8 mouse cellular contexts compared by ENCODE assay signal in the genomic region with DNA sequence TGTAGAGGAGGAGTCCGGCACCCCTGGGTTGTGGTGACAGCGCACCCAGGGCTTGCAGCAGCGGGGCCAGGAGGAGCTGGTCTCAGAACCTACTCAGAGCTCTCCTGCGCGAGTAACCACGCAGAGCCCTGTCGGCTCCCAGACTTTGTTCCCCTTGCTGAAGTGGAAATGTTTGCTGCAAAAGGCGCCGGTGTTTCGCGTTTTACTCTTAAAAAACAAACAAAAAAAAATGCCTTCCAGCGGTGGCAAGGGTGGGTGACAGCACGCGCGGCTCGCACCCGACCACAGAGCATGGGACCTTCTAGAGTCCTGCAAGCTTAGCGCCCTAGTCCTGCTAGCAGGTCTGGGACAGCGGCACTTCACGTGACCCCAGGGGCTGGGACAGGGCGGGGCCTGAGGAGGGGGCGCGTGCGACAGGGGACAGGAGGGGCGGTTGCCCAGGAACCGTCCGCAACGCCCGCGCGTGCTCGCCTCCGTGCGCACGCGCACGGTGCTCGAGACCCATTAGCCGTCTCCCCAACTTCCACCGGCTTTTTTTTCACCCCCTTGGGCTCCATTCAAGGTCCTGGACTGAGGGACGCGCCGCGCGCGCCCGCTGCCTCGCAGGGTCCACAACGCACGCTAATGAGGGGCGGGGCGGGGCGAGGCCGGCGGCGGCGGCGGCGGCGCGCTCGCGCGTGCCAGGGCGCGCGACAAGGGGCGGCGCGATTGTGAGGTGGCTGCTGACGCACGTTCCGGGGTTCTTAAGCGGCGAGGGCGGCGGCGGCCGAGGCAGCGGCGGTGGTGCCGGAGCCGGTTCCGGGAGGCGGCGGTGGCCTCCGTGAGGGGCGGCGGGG. TPM values are rescaled to one million over a fixed set of nuclear protein-coding genes. Genes with fewer than 3 reads are reported as not detected.
DNase-seq lines count a peak whose midpoint lies in the region; ATAC-seq lines count a peak whose summit lies in the region.

A gene (plus strand): TSS at position 691 of the 836 bp plus-strand sequence.

- peak; percentile 94 for ATAC-seq in hindbrain, embryonic 13.5 days (ENCODE audit: low FRiP score)

- H3K4me3 ChIP-seq in hindbrain, embryonic 13.5 days = peak within 1 kb of the TSS; percentile 98

- H3K9ac ChIP-seq in hindbrain, embryonic 13.5 days = peak within 1 kb of the TSS; percentile 99

- peak; percentile 93 for DNase-seq in MN1 (ENCODE audit: low spot score)
- DNase-seq in cerebellum, adult 9-10 months = peak; percentile 97
- DNase-seq in frontal cortex, postnatal 14 days (ENCODE audit: low spot score in 2 of 2) = peak; percentile 91
- peak; percentile 83 to 88 for DNase-seq in layer of hippocampus, postnatal 25 days (ENCODE audit: extremely low spot score in 1 of 2, low spot score in 1 of 2)
- DNase-seq in lung, postnatal 25 days (ENCODE audit: low spot score) = peak; percentile 93
- peak; percentile 90 for DNase-seq in retina, embryonic 14.5 days (ENCODE audit: low spot score)
- DNase-seq in thymus, postnatal 4 days = peak; percentile 91

- H3K4me1 ChIP-seq in hindbrain, embryonic 13.5 days (replicated peaks) = peaks cover 11% of the 10 kb centered on the region

- peak within 1 kb of the TSS; percentile 70 for H3K4me2 ChIP-seq in hindbrain, embryonic 13.5 days

- H3K36me3 ChIP-seq in hindbrain, embryonic 13.5 days = no peaks in the 10 kb centered on the region

- WGBS in hindbrain, embryonic 13.5 days = under 1% methylated on average over 88 of the region's 89 CpGs

- no peaks in the 10 kb centered on the region for H3K9me3 ChIP-seq in hindbrain, embryonic 13.5 days

- H3K27ac ChIP-seq in hindbrain, embryonic 13.5 days = peak within 1 kb of the TSS; percentile 100

- 0 out of 2 replicates have a peak, but pooled peaks cover 4% of the 10 kb centered on the region for H3K27me3 ChIP-seq in hindbrain, embryonic 13.5 days

RNA-seq across cellular contexts. Expression of the gene that starts here (rescaled TPM):
- polyA plus RNA-seq in hindbrain, embryonic 13.5 days (2015; fragmentation: Nextera tagmentation; extraction: Ambion mirVana) = 13.9 and 14.2 TPM in 2 replicates
- total RNA-seq in layer of hippocampus, postnatal 25 days (2021) = 10 to 100 TPM; 41.5 to 50.8 TPM

Comparison
In these comparisons a context has a peak if more than half of its experiments do, and no peak if none do; other contexts are left out.
1. Peak in every context shown above with its lines: DNase-seq, ATAC-seq, H3K4me3 ChIP-seq and H3K27ac ChIP-seq.